Mouse (Mus musculus) heart, adult 2 months (tissue): ENCODE results near the gene Rccd1.

Experiments used
- EP300 ChIP-seq: fragments of 200-500 bp; IDR thresholded peaks from 2 replicates; pipeline ENCODE4 v1.6.1; 2011; ENCODE audit warnings: low read depth, low read length, control low read depth; ENCODE audit not compliant: insufficient read depth
- POLR2A ChIP-seq: fragments of 200-500 bp; IDR thresholded peaks from 2 replicates; pipeline ENCODE4 v1.6.1; 2011; ENCODE audit warnings: mild to moderate bottlenecking, low read depth, low read length, control low read depth; ENCODE audit not compliant: insufficient read depth

DNA sequence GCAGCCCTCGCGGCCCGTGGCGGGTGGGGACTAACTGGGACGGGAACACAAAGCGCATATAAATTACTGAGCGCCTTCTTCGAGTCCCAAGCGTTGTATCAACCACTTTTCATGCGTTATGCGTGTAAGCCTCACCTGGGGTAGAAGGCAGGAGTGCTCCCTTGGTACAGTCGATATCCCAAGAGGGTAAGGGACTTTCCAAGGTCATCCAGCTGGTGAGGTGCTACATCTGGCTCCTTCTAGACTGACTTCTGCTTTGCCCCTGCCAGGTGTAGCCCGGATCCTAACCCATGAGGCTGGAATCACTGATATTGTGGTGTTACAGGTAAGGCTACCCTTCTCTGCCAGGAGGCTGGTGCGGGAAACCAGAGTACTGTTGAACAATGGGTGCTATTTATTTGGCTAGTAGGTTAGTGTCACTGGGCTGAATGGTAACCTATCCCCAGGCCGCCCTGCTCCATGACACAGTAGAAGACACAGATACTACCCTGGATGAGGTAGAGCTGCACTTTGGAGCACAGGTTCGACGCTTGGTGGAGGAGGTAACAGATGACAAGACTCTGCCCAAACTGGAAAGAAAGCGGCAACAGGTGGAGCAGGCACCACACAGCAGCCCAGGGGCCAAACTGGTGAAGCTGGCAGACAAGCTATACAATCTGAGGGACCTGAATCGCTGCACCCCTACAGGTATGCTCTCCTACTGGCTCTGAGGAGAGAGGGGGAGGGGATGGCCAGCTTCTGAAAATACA is 19.2 kb upstream of the Rccd1 start:
- TF ChIP-seq POLR2A (no peak), EP300 (no peak)
